Mouse (Mus musculus) embryonic facial prominence, embryonic 15.5 days (tissue): Measurements from ENCODE around the gene Rnf111. TPM values are rescaled to one million over a fixed set of nuclear protein-coding genes. Genes with fewer than 3 reads are reported as not detected.

Source experiments
- ATAC-seq: fragments of 200-750 bp; cut with Nextera tagmentation; 2 replicates; pipeline ENCODE4 v1.8.0; 2017; ENCODE audit warnings: low read depth, moderate TSS enrichment; ENCODE audit not compliant: insufficient number of reproducible peaks, low FRiP score, low TSS enrichment
- H3K27ac ChIP-seq: fragments of 300-500 bp; sonication (generic); replicated peaks from 2 replicates; pipeline ENCODE4 v1.5.1; 2015; ENCODE audit warnings: mild to moderate bottlenecking, inconsistent platforms
- H3K27me3 ChIP-seq: fragments of 300-500 bp; sonication (generic); 2 replicates; pipeline ENCODE4 v1.6.1; 2015; ENCODE audit warnings: inconsistent platforms
- H3K36me3 ChIP-seq: fragments of 300-500 bp; sonication (generic); 2 replicates; pipeline ENCODE4 v1.6.1; 2015; ENCODE audit warnings: mild to moderate bottlenecking, inconsistent platforms
- H3K4me1 ChIP-seq: fragments of 300-500 bp; sonication (generic); 2 replicates; pipeline ENCODE4 v1.6.1; 2015; ENCODE audit warnings: inconsistent platforms
- H3K4me2 ChIP-seq: fragments of 300-500 bp; sonication (generic); replicated peaks from 2 replicates; pipeline ENCODE4 v1.6.1; 2015; ENCODE audit warnings: mild to moderate bottlenecking, inconsistent platforms
- H3K4me3 ChIP-seq: fragments of 300-500 bp; sonication (generic); replicated peaks from 2 replicates; pipeline ENCODE4 v1.5.1; 2015; ENCODE audit warnings: mild to moderate bottlenecking, inconsistent platforms
- H3K9ac ChIP-seq: fragments of 300-500 bp; sonication (generic); 2 replicates; pipeline ENCODE4 v1.6.1; 2015; ENCODE audit warnings: inconsistent platforms
- H3K9me3 ChIP-seq: fragments of 300-500 bp; sonication (generic); replicated peaks from 2 replicates; pipeline ENCODE4 v1.6.1; 2016; ENCODE audit warnings: inconsistent platforms
- WGBS: fragments of 180-500 bp; shearing (Covaris S2); methylation state at CpG from one replicate; pipeline ENCODE4 v1.1.7; 2015; 5-methylcytosine and 5-hydroxymethylcytosine counted together
- polyA plus RNA-seq: library from polyadenylated mRNA; unstranded; fragments of >200 nt; fragmentation: Nextera tagmentation; extraction: Ambion mirVana; gene quantifications from 2 replicates; pipeline ENCODE4 v1.2.1, GENCODE M21; 2015

The Rnf111 gene
- polyA plus RNA-seq, 1 experiment from 2014 or later = 28.9 TPM

- Histone ChIP-seq H3K4me2 (no peak overlapping the region), H3K4me1 (no peaks in the 10 kb centered on the region), H3K36me3 (peaks cover 66% of the 10 kb centered on the region), H3K4me3 (no peak overlapping the region), H3K9me3 (no peaks in the 10 kb centered on the region), H3K9ac (no peak overlapping the region), H3K27me3 (no peaks in the 10 kb centered on the region), H3K27ac (no peak overlapping the region)
- ATAC-seq = no peak
- 81% methylated on average over 4 of the region's 4 CpGs for WGBS
Measured at GRCm38 (mm10) chr9:70439959-70440358, 63.6 kb downstream of the Rnf111 start.

- WGBS = 92% methylated on average over 2 of the region's 2 CpGs
- H3K4me2 ChIP-seq = no peak overlapping the region
- H3K9ac ChIP-seq = no peak overlapping the region
- ATAC-seq = no peak
- H3K27me3 ChIP-seq = no peaks in the 10 kb centered on the region
- H3K4me3 ChIP-seq = no peak overlapping the region
- H3K36me3 ChIP-seq = peaks cover 37% of the 10 kb centered on the region
- no peaks in the 10 kb centered on the region for H3K9me3 ChIP-seq
- no peak overlapping the region for H3K27ac ChIP-seq
- H3K4me1 ChIP-seq = peaks cover 9% of the 10 kb centered on the region
Measured at GRCm38 (mm10) chr9:70422661-70423060, 80.9 kb downstream of the Rnf111 start.

- peak within 1 kb of the TSS; percentile 58 for H3K9ac ChIP-seq
- peak; percentile 93 for ATAC-seq
- H3K27ac ChIP-seq = peak within 1 kb of the TSS; percentile 51; the same call in 1 of the 2 replicates
- H3K27me3 ChIP-seq = no peaks in the 10 kb centered on the region
- peak within 1 kb of the TSS; percentile 75 for H3K4me3 ChIP-seq
- H3K9me3 ChIP-seq = no peaks in the 10 kb centered on the region
- H3K4me2 ChIP-seq = peak within 1 kb of the TSS; percentile 98
- 2% methylated on average over 45 of the region's 45 CpGs for WGBS
- H3K36me3 ChIP-seq = peaks cover 28% of the 10 kb centered on the region
- peaks cover 9% of the 10 kb centered on the region for H3K4me1 ChIP-seq
Measured at GRCm38 (mm10) chr9:70421257-70422056, 82.1 kb downstream of the Rnf111 start, which contains the start of gene Ccnb2. TSS of gene Ccnb2 (minus strand) at chr9:70421547.

- Histone ChIP-seq H3K4me3 (no peak overlapping the region), H3K4me1 (peaks cover 9% of the 10 kb centered on the region), H3K36me3 (peaks cover 57% of the 10 kb centered on the region), H3K9me3 (no peaks in the 10 kb centered on the region), H3K4me2 (no peak overlapping the region), H3K9ac (no peak overlapping the region), H3K27me3 (no peaks in the 10 kb centered on the region), H3K27ac (no peak overlapping the region)
- no peak for ATAC-seq
- 79% methylated on average over 3 of the region's 3 CpGs for WGBS
Measured at GRCm38 (mm10) chr9:70416412-70416811, 87.1 kb downstream of the Rnf111 start.

GRCm38 (mm10) chr9:70413038-70413437, 90.5 kb downstream of the Rnf111 start:
- Histone ChIP-seq H3K27ac (no peak overlapping the region), H3K4me1 (no peaks in the 10 kb centered on the region), H3K27me3 (no peaks in the 10 kb centered on the region), H3K9ac (no peak overlapping the region), H3K4me2 (no peak overlapping the region), H3K4me3 (no peak overlapping the region), H3K9me3 (no peaks in the 10 kb centered on the region), H3K36me3 (peaks cover 81% of the 10 kb centered on the region)
- ATAC-seq = no peak
- WGBS = 89% methylated on average over 7 of the region's 7 CpGs

- no peak overlapping the region for H3K9ac ChIP-seq
- H3K27ac ChIP-seq = no peak overlapping the region
- no peaks in the 10 kb centered on the region for H3K9me3 ChIP-seq
- no peak overlapping the region for H3K4me2 ChIP-seq
- H3K27me3 ChIP-seq = no peaks in the 10 kb centered on the region
- H3K36me3 ChIP-seq = peaks cover 82% of the 10 kb centered on the region
- 55% methylated on average over 11 of the region's 11 CpGs for WGBS
- no peak for ATAC-seq
- H3K4me3 ChIP-seq = no peak overlapping the region
- H3K4me1 ChIP-seq = no peaks in the 10 kb centered on the region
Measured at GRCm38 (mm10) chr9:70410668-70411067, 92.9 kb downstream of the Rnf111 start.

- no peaks in the 10 kb centered on the region for H3K4me1 ChIP-seq
- no peak for ATAC-seq
- no peaks in the 10 kb centered on the region for H3K27me3 ChIP-seq
- H3K4me3 ChIP-seq = no peak overlapping the region
- H3K4me2 ChIP-seq = no peak overlapping the region
- no peaks in the 10 kb centered on the region for H3K9me3 ChIP-seq
- 96% methylated on average over 8 of the region's 8 CpGs for WGBS
- no peak overlapping the region for H3K9ac ChIP-seq
- peaks cover 76% of the 10 kb centered on the region for H3K36me3 ChIP-seq
- no peak overlapping the region for H3K27ac ChIP-seq
Measured at GRCm38 (mm10) chr9:70409743-70410142, 93.8 kb downstream of the Rnf111 start.

- Histone ChIP-seq H3K9ac (no peak overlapping the region), H3K27me3 (no peaks in the 10 kb centered on the region), H3K4me1 (no peaks in the 10 kb centered on the region), H3K4me3 (no peak overlapping the region), H3K36me3 (peaks cover 68% of the 10 kb centered on the region), H3K4me2 (no peak overlapping the region), H3K27ac (no peak overlapping the region), H3K9me3 (no peaks in the 10 kb centered on the region)
- ATAC-seq = no peak
- 89% methylated on average over 3 of the region's 3 CpGs for WGBS
Measured at GRCm38 (mm10) chr9:70408791-70409190, 94.7 kb downstream of the Rnf111 start.

GRCm38 (mm10) chr9:70406596-70406995, 96.9 kb downstream of the Rnf111 start:
- WGBS = 91% methylated on average over 3 of the region's 3 CpGs
- Histone ChIP-seq H3K4me3 (no peak overlapping the region), H3K9ac (no peak overlapping the region), H3K36me3 (peaks cover 48% of the 10 kb centered on the region), H3K9me3 (no peaks in the 10 kb centered on the region), H3K27ac (no peak overlapping the region), H3K27me3 (no peaks in the 10 kb centered on the region), H3K4me2 (no peak overlapping the region), H3K4me1 (no peaks in the 10 kb centered on the region)
- no peak for ATAC-seq

GRCm38 (mm10) chr9:70401937-70402539, 101.5 kb downstream of the Rnf111 start:
- H3K4me1 ChIP-seq = no peaks in the 10 kb centered on the region
- no peak overlapping the region for H3K4me2 ChIP-seq
- no peak overlapping the region for H3K27ac ChIP-seq
- H3K36me3 ChIP-seq = peaks cover 19% of the 10 kb centered on the region
- no peak for ATAC-seq
- H3K9ac ChIP-seq = no peak overlapping the region
- H3K4me3 ChIP-seq = no peak overlapping the region
- 81% methylated on average over 8 of the region's 8 CpGs for WGBS
- H3K9me3 ChIP-seq = no peaks in the 10 kb centered on the region
- no peaks in the 10 kb centered on the region for H3K27me3 ChIP-seq

GRCm38 (mm10) chr9:70396083-70396482, 107.4 kb downstream of the Rnf111 start:
- WGBS = 87% methylated on average over 2 of the region's 2 CpGs
- Histone ChIP-seq H3K4me2 (no peak overlapping the region), H3K4me3 (no peak overlapping the region), H3K4me1 (peaks cover 5% of the 10 kb centered on the region; the same call in 1 of the 2 replicates), H3K9ac (no peak overlapping the region), H3K9me3 (no peaks in the 10 kb centered on the region), H3K27ac (no peak overlapping the region), H3K36me3 (peaks cover 23% of the 10 kb centered on the region), H3K27me3 (no peaks in the 10 kb centered on the region)
- ATAC-seq = no peak
